In genomic region chr1:184576527-184576926, GRCm38 (mm10) we compare ENCODE assay signal across 14 mouse cellular contexts.
"Had no signal": no experiment of that assay in that cellular context is flagged by ENCODE, and none has a peak within 500 bp of the region (broad histone marks: within the 10 kb centered on the region; RNA-seq: fewer than 3 reads in every experiment).

No protein-coding gene starts in this region.

- H3K4me2 ChIP-seq: neural tube, embryonic 15.5 days; stomach, embryonic 15.5 days had no signal

- H3K27me3 ChIP-seq: neural tube, embryonic 15.5 days; stomach, embryonic 15.5 days had no signal

- H3K4me3 ChIP-seq: neural tube, embryonic 15.5 days; stomach, embryonic 15.5 days had no signal

- H3K36me3 ChIP-seq: neural tube, embryonic 15.5 days; stomach, embryonic 15.5 days had no signal

- DNase-seq: retina, postnatal 1 day; right cerebral cortex, adult 18-20 months; right cerebral cortex, postnatal 14 days; right cerebral cortex, postnatal 25 days; right cerebral cortex, postnatal 4 days; spleen, adult 18-20 months; thymus, adult 18-20 months; thymus, adult 2 months; thymus, postnatal 14 days; thymus, postnatal 25 days; thymus, postnatal 36 days; thymus, postnatal 4 days had no signal
